Mouse (Mus musculus): ENCODE measurements around the gene Dnaic1.

- TF ChIP-seq POLR2A (IDR thresholded peaks at IDR 0.05; ENCODE audit: control insufficient read depth, low read depth, low read length): no peak
- no peak for TF ChIP-seq CTCF (IDR thresholded peaks at IDR 0.05; ENCODE audit: control insufficient read depth, insufficient read depth, insufficient replicate concordance, low read depth, low read length)
Observed at GRCm38 (mm10) chr4:41568682-41569410, 729 bp upstream of the Dnaic1 start.

All from testis, adult 2 months (tissue).